Mouse (Mus musculus) lung, adult 2 months (tissue): ENCODE data around the gene Fam89a.

Experiments used
- CTCF ChIP-seq: fragments of 200-500 bp; IDR thresholded peaks from 2 replicates; pipeline ENCODE4 v1.5.1; 2011; ENCODE audit warnings: mild to moderate bottlenecking, low read length, control low read depth; ENCODE audit not compliant: insufficient read depth
- POLR2A ChIP-seq: fragments of 200-500 bp; IDR thresholded peaks from 2 replicates; pipeline ENCODE4 v1.6.1; 2011; ENCODE audit warnings: low read depth, mild to moderate bottlenecking, control low read depth, low read length, borderline replicate concordance; ENCODE audit errors: extremely low read depth

DNA sequence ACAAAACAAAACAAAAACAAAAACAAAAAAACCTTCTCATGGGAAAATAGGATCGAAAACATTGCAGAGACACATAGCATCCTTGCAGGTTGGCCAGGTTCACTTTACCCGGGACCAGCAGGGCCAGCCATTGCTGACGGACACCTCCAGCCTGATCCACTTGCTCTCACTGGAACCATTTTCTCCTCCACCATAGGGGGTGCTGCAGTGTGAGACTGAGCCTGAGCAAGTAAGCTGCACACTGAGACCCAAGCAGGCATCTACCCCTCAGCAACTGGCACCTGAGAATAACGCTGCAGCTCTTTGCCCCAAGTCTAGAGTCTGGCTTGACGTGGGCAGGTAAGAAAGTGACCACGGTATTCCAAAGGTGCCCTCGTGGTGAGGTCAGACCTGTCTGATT is 31.5 kb downstream of the Fam89a start:
- TF ChIP-seq POLR2A (no peak), CTCF (0 out of 2 replicates have a peak, but pooled peaks have one; percentile 5)
